Mouse (Mus musculus): ENCODE data around the gene Flt3l. TPM values are rescaled to one million over a fixed set of nuclear protein-coding genes. Genes with fewer than 3 reads are reported as not detected.

Gene Flt3l
- 5.8 and 8.0 TPM in 2 replicates for total RNA-seq (2014; rRNA removed)
- 2.1 and 3.0 TPM in 2 replicates for polyA plus RNA-seq (2015; fragmentation: Nextera tagmentation; extraction: Ambion mirVana)

GRCm38 (mm10) chr7:45135993-45136567 lies at the start of gene Flt3l, which contains the start of gene Gm45713:
TSS of gene Flt3l (minus strand) at chr7:45136432.
TSS of gene Gm45713 (minus strand) at chr7:45136231.
- H3K27me3 ChIP-seq (ENCODE audit: insufficient read depth, low read length): no peaks in the 10 kb centered on the region
- 5% methylated on average over 29 of the region's 29 CpGs for WGBS
- H3K9me3 ChIP-seq (ENCODE audit: low read length): no peaks in the 10 kb centered on the region
- DNase-seq (ENCODE audit: low spot score) (peak; percentile 91), ATAC-seq (peak; percentile 85)
- H3K9ac ChIP-seq (replicated peaks; ENCODE audit: low read length): peak within 1 kb of the TSS; percentile 51
- no peak within 1 kb of the TSS for H3K27ac ChIP-seq
- peak; percentile 97 for TF ChIP-seq CTCF (IDR thresholded peaks at IDR 0.05; ENCODE audit: low read depth)
- H3K36me3 ChIP-seq (ENCODE audit: insufficient read depth, low read length): no peaks in the 10 kb centered on the region
- no peaks in the 10 kb centered on the region for H3K4me1 ChIP-seq (ENCODE audit: insufficient read depth, low read length)
- peak within 1 kb of the TSS; percentile 67 for H3K4me2 ChIP-seq (ENCODE audit: low read depth, low read length)
- peak within 1 kb of the TSS; percentile 46 for H3K4me3 ChIP-seq (ENCODE audit: low read length)

- no peaks in the 10 kb centered on the region for H3K36me3 ChIP-seq (ENCODE audit: insufficient read depth, low read length)
- no peak overlapping the region for H3K4me3 ChIP-seq (ENCODE audit: low read length)
- H3K27me3 ChIP-seq (ENCODE audit: insufficient read depth, low read length): peaks cover 37% of the 10 kb centered on the region
- no peak overlapping the region for H3K9ac ChIP-seq (replicated peaks; ENCODE audit: low read length)
- H3K27ac ChIP-seq: no peak overlapping the region
- H3K9me3 ChIP-seq (ENCODE audit: low read length): no peaks in the 10 kb centered on the region
- WGBS: 65% methylated on average over 7 of the region's 7 CpGs
- no peak for DNase-seq (ENCODE audit: low spot score)
- no peak for ATAC-seq
- no peak for TF ChIP-seq CTCF (IDR thresholded peaks at IDR 0.05; ENCODE audit: low read depth)
- no peak overlapping the region for H3K4me2 ChIP-seq (ENCODE audit: low read depth, low read length)
- H3K4me1 ChIP-seq (ENCODE audit: insufficient read depth, low read length): no peaks in the 10 kb centered on the region
Observed at GRCm38 (mm10) chr7:45185921-45186320, 49.7 kb upstream of the Flt3l start.

GRCm38 (mm10) chr7:45183672-45184071 lies 47.4 kb upstream of the Flt3l start:
- no peak overlapping the region for H3K4me2 ChIP-seq (ENCODE audit: low read depth, low read length)
- no peaks in the 10 kb centered on the region for H3K9me3 ChIP-seq (ENCODE audit: low read length)
- H3K27ac ChIP-seq: no peak overlapping the region
- H3K4me1 ChIP-seq (ENCODE audit: insufficient read depth, low read length): no peaks in the 10 kb centered on the region
- no peak for TF ChIP-seq CTCF (IDR thresholded peaks at IDR 0.05; ENCODE audit: low read depth)
- DNase-seq (ENCODE audit: low spot score) (no peak), ATAC-seq (no peak)
- H3K36me3 ChIP-seq (ENCODE audit: insufficient read depth, low read length): no peaks in the 10 kb centered on the region
- H3K9ac ChIP-seq (replicated peaks; ENCODE audit: low read length): no peak overlapping the region
- H3K27me3 ChIP-seq (ENCODE audit: insufficient read depth, low read length): peaks cover 59% of the 10 kb centered on the region
- no peak overlapping the region for H3K4me3 ChIP-seq (ENCODE audit: low read length)
- 65% methylated on average over 7 of the region's 7 CpGs for WGBS

GRCm38 (mm10) chr7:45182606-45183005 lies 46.4 kb upstream of the Flt3l start:
- peak; percentile 16 for ATAC-seq
- no peak for DNase-seq (ENCODE audit: low spot score)
- TF ChIP-seq CTCF (IDR thresholded peaks at IDR 0.05; ENCODE audit: low read depth): no peak
- no peak overlapping the region for H3K9ac ChIP-seq (replicated peaks; ENCODE audit: low read length)
- no peaks in the 10 kb centered on the region for H3K36me3 ChIP-seq (ENCODE audit: insufficient read depth, low read length)
- 16% methylated on average over 11 of the region's 11 CpGs for WGBS
- H3K9me3 ChIP-seq (ENCODE audit: low read length): no peaks in the 10 kb centered on the region
- H3K4me1 ChIP-seq (ENCODE audit: insufficient read depth, low read length): no peaks in the 10 kb centered on the region
- no peak overlapping the region for H3K27ac ChIP-seq
- peaks cover 69% of the 10 kb centered on the region for H3K27me3 ChIP-seq (ENCODE audit: insufficient read depth, low read length)
- peak overlapping the region; percentile 55 for H3K4me2 ChIP-seq (ENCODE audit: low read depth, low read length)
- H3K4me3 ChIP-seq (ENCODE audit: low read length): peak overlapping the region; percentile 31

GRCm38 (mm10) chr7:45182199-45182601 lies 46.0 kb upstream of the Flt3l start:
- H3K4me3 ChIP-seq (ENCODE audit: low read length): peak overlapping the region; percentile 31
- peak overlapping the region; percentile 55 for H3K4me2 ChIP-seq (ENCODE audit: low read depth, low read length)
- no peak for TF ChIP-seq CTCF (IDR thresholded peaks at IDR 0.05; ENCODE audit: low read depth)
- H3K27me3 ChIP-seq (ENCODE audit: insufficient read depth, low read length): peaks cover 73% of the 10 kb centered on the region
- under 1% methylated on average over 34 of the region's 34 CpGs for WGBS
- no peaks in the 10 kb centered on the region for H3K36me3 ChIP-seq (ENCODE audit: insufficient read depth, low read length)
- ATAC-seq (peak; percentile 93), DNase-seq (ENCODE audit: low spot score) (peak; percentile 90)
- H3K9ac ChIP-seq (replicated peaks; ENCODE audit: low read length): no peak overlapping the region
- no peaks in the 10 kb centered on the region for H3K4me1 ChIP-seq (ENCODE audit: insufficient read depth, low read length)
- H3K9me3 ChIP-seq (ENCODE audit: low read length): no peaks in the 10 kb centered on the region
- no peak overlapping the region for H3K27ac ChIP-seq

GRCm38 (mm10) chr7:45181540-45181939 lies 45.3 kb upstream of the Flt3l start:
- Histone ChIP-seq H3K4me3 (ENCODE audit: low read length) (peak overlapping the region; percentile 31), H3K9me3 (ENCODE audit: low read length) (no peaks in the 10 kb centered on the region), H3K4me2 (ENCODE audit: low read depth, low read length) (peak overlapping the region; percentile 55), H3K9ac (replicated peaks; ENCODE audit: low read length) (no peak overlapping the region), H3K27me3 (ENCODE audit: insufficient read depth, low read length) (peaks cover 79% of the 10 kb centered on the region), H3K4me1 (ENCODE audit: insufficient read depth, low read length) (no peaks in the 10 kb centered on the region), H3K27ac (no peak overlapping the region), H3K36me3 (ENCODE audit: insufficient read depth, low read length) (no peaks in the 10 kb centered on the region)
- WGBS: 5% methylated on average over 34 of the region's 35 CpGs
- DNase-seq (ENCODE audit: low spot score) (peak; percentile 44), ATAC-seq (no peak)
- 0 out of 2 replicates have a peak, but pooled peaks have one; percentile 9 for TF ChIP-seq CTCF (IDR thresholded peaks at IDR 0.05; ENCODE audit: low read depth)

- H3K4me2 ChIP-seq (ENCODE audit: low read depth, low read length): peak within 1 kb of the TSS; percentile 55
- no peak for ATAC-seq
- WGBS: 24% methylated on average over 20 of the region's 20 CpGs
- H3K4me3 ChIP-seq (ENCODE audit: low read length): peak within 1 kb of the TSS; percentile 31
- peaks cover 85% of the 10 kb centered on the region for H3K27me3 ChIP-seq (ENCODE audit: insufficient read depth, low read length)
- no peak within 1 kb of the TSS for H3K9ac ChIP-seq (replicated peaks; ENCODE audit: low read length)
- no peaks in the 10 kb centered on the region for H3K9me3 ChIP-seq (ENCODE audit: low read length)
- no peak within 1 kb of the TSS for H3K27ac ChIP-seq
- TF ChIP-seq CTCF (IDR thresholded peaks at IDR 0.05; ENCODE audit: low read depth): no peak
- DNase-seq (ENCODE audit: low spot score): no peak
- H3K36me3 ChIP-seq (ENCODE audit: insufficient read depth, low read length): no peaks in the 10 kb centered on the region
- no peaks in the 10 kb centered on the region for H3K4me1 ChIP-seq (ENCODE audit: insufficient read depth, low read length)
Observed at GRCm38 (mm10) chr7:45180896-45181477, 44.8 kb upstream of the Flt3l start, which contains the start of gene Pth2. TSS of gene Pth2 (plus strand) at chr7:45180995.

Measured in hindbrain, postnatal 0 days (tissue).